ENCODE assay signal across 32 mouse cellular contexts in the genomic region with DNA sequence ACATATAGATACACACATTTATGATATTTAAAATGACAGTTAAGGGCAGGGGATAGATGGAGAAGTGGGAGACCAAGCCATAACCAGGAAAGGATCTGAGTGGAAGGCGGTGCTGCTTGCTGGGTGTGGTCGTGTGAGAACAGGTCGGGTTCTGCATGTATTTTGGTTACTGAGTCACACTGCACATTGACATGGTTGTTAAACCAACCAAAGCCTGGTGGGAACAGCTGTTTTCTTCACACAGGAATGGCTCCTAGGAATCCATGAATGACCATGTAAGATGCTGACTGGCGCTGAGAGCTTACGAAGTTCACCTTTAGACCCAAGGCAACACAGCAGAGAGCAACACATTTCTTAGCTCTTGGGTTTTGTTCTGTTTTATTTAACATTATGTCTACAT. TPM values are rescaled to one million over a fixed set of nuclear protein-coding genes. Genes with fewer than 3 reads are reported as not detected.
DNase-seq lines count a peak whose midpoint lies in the region; ATAC-seq and TF ChIP-seq lines count a peak whose summit lies in the region.
"Had no signal": no experiment of that assay in that cellular context is flagged by ENCODE, and none has a peak within 500 bp of the region (broad histone marks: within the 10 kb centered on the region; RNA-seq: fewer than 3 reads in every experiment).

No protein-coding gene starts in this region.

- no peak overlapping the region for H3K9ac ChIP-seq in kidney, postnatal 0 days (ENCODE audit: low read depth, low read length)
- H3K9ac ChIP-seq: heart, embryonic 13.5 days; intestine, embryonic 15.5 days; liver, embryonic 12.5 days; liver, postnatal 0 days; midbrain, embryonic 13.5 days had no signal

- no peaks in the 10 kb centered on the region for H3K36me3 ChIP-seq in heart, embryonic 10.5 days
- H3K36me3 ChIP-seq in kidney, postnatal 0 days (ENCODE audit: insufficient read depth, low read length), result no peaks in the 10 kb centered on the region
- no peaks in the 10 kb centered on the region for H3K36me3 ChIP-seq in macrophage (ENCODE audit: inconsistent target)
- H3K36me3 ChIP-seq: heart, embryonic 13.5 days; hindbrain, embryonic 10.5 days; intestine, embryonic 15.5 days; liver, embryonic 12.5 days; midbrain, embryonic 13.5 days had no signal

- H3K9me3 ChIP-seq in heart, embryonic 10.5 days, result no peaks in the 10 kb centered on the region
- H3K9me3 ChIP-seq in kidney, postnatal 0 days (replicated peaks; ENCODE audit: low read length), result no peaks in the 10 kb centered on the region
- H3K9me3 ChIP-seq: heart, embryonic 13.5 days; hindbrain, embryonic 10.5 days; intestine, embryonic 15.5 days; liver, embryonic 12.5 days; midbrain, embryonic 13.5 days had no signal

- H3K27ac ChIP-seq in heart, embryonic 10.5 days, result no peak overlapping the region
- peak overlapping the region; percentile 82 for H3K27ac ChIP-seq in bone marrow macrophage, adult 2 months (ENCODE audit: insufficient read depth, low read depth, low read length)
- H3K27ac ChIP-seq in kidney, postnatal 0 days, result no peak overlapping the region
- peak overlapping the region; percentile 41; the same call in 1 of the 2 replicates for H3K27ac ChIP-seq in macrophage
- H3K27ac ChIP-seq: heart, embryonic 13.5 days; hindbrain, embryonic 10.5 days; intestine, embryonic 15.5 days; liver, embryonic 12.5 days; midbrain, embryonic 13.5 days had no signal

- peak; percentile 39 for DNase-seq in heart, embryonic 10.5 days (ENCODE audit: low spot score)
- no peak for DNase-seq in heart, postnatal 25 days (ENCODE audit: low spot score)
- peak; percentile 25 for DNase-seq in kidney, postnatal 0 days (ENCODE audit: low spot score)
- no peak for DNase-seq in frontal cortex, postnatal 36 days (ENCODE audit: low spot score in 2 of 2)
- DNase-seq in left cerebral cortex, adult 9 months (ENCODE audit: low spot score in 2 of 2), result no peak
- DNase-seq: adrenal gland, adult 2 months; adrenal gland, postnatal 36 days; cerebellum, adult 8-10 months; cerebellum, postnatal 25 days; gastrocnemius, postnatal 25 days; heart, adult 18-20 months; heart, postnatal 10 days; layer of hippocampus, adult 9-11 months; left cerebral cortex, postnatal 4 days; liver, postnatal 0 days; lung, postnatal 4 days; right cerebral cortex, adult 18-20 months; spleen, adult 18-20 months; thymus, postnatal 14 days had no signal

- no peaks in the 10 kb centered on the region for H3K27me3 ChIP-seq in heart, embryonic 10.5 days (ENCODE audit: insufficient read depth, poor library complexity, severe bottlenecking)
- no peaks in the 10 kb centered on the region for H3K27me3 ChIP-seq in kidney, postnatal 0 days (ENCODE audit: insufficient read depth, low read length)
- H3K27me3 ChIP-seq: heart, embryonic 13.5 days; intestine, embryonic 15.5 days; liver, embryonic 12.5 days; midbrain, embryonic 13.5 days had no signal

- peak; percentile 61 for ATAC-seq in kidney, postnatal 0 days (replicated peaks; ENCODE audit: low FRiP score, low read depth)
- ATAC-seq in monocyte, adult 5-6 weeks (replicated peaks; ENCODE audit: insufficient number of reproducible peaks, low FRiP score, low TSS enrichment, poor library complexity, severe bottlenecking), result no peak
- ATAC-seq: activated CD4-positive, CD25-positive, alpha-beta regulatory T cell, adult 4 months; CD4-positive, CD25-positive, alpha-beta regulatory T cell, adult 4 months; forebrain, embryonic 14.5 days; hindbrain, embryonic 16.5 days; intestine, embryonic 15.5 days; liver, embryonic 12.5 days; liver, postnatal 0 days; lung, postnatal 0 days; midbrain, embryonic 13.5 days had no signal

- WGBS in heart, embryonic 10.5 days, result 91% methylated on average over 5 of the region's 5 CpGs
- 57% methylated on average over 5 of the region's 5 CpGs for WGBS in kidney, postnatal 0 days
- WGBS in macrophage (ENCODE audit: missing documents), result 64% methylated on average over 5 of the region's 5 CpGs

- TF ChIP-seq POLR2A in bone marrow macrophage, adult 2 months (IDR thresholded peaks at IDR 0.05; ENCODE audit: borderline replicate concordance, low read depth, low read length), result no peak

- H3K4me1 ChIP-seq in heart, embryonic 10.5 days, result peaks cover 16% of the 10 kb centered on the region
- peaks cover 46% of the 10 kb centered on the region for H3K4me1 ChIP-seq in bone marrow macrophage, adult 2 months (ENCODE audit: control insufficient read depth, insufficient read depth, low read length)
- no peaks in the 10 kb centered on the region for H3K4me1 ChIP-seq in kidney, postnatal 0 days (replicated peaks; ENCODE audit: insufficient read depth, low read length)

- intact Hi-C loops in heart, postnatal 25 days (cut with DNase I), result no loop called here

- H3K4me3 ChIP-seq in heart, embryonic 10.5 days, result no peak overlapping the region
- no peak overlapping the region for H3K4me3 ChIP-seq in bone marrow macrophage, adult 2 months (ENCODE audit: insufficient read depth, low read length)
- no peak overlapping the region for H3K4me3 ChIP-seq in kidney, postnatal 0 days (replicated peaks; ENCODE audit: low read depth, low read length)
- no peak overlapping the region for H3K4me3 ChIP-seq in macrophage (ENCODE audit: inconsistent target)
- H3K4me3 ChIP-seq: heart, embryonic 13.5 days; hindbrain, embryonic 10.5 days; intestine, embryonic 15.5 days; liver, embryonic 12.5 days; midbrain, embryonic 13.5 days had no signal

- no peak overlapping the region for H3K4me2 ChIP-seq in kidney, postnatal 0 days (ENCODE audit: low read length)
- H3K4me2 ChIP-seq: heart, embryonic 13.5 days; intestine, embryonic 15.5 days; liver, embryonic 12.5 days; midbrain, embryonic 13.5 days had no signal

- H3K79me2 ChIP-seq in macrophage (ENCODE audit: inconsistent target), result no peaks in the 10 kb centered on the region

- TF ChIP-seq CTCF in bone marrow macrophage, adult 2 months (IDR thresholded peaks at IDR 0.05; ENCODE audit: low read depth, low read length), result no peak
- no peak for TF ChIP-seq CTCF in kidney, postnatal 0 days (IDR thresholded peaks at IDR 0.05; ENCODE audit: low read depth)

RNA-seq across cellular contexts. Expression of gene Znrf2, which starts 36.7 kb away (rescaled TPM):
- 2.1 and 2.9 TPM in 2 replicates for polyA plus RNA-seq in heart, embryonic 10.5 days (2016; fragmentation: Nextera tagmentation; extraction: Ambion mirVana)
- 10 to 100 TPM; 17.2 to 17.6 TPM for total RNA-seq in heart, postnatal 25 days (2021)
- polyA plus RNA-seq in bone marrow macrophage, adult 2 months (2012; ENCODE audit: insufficient read depth, insufficient read length, missing spikeins), result 104 and 108 TPM in 2 replicates
- 6.7 and 7.3 TPM in 2 replicates for polyA plus RNA-seq in kidney, postnatal 0 days (2015; fragmentation: Nextera tagmentation; extraction: Ambion mirVana)
- 10 to 100 TPM; 23.1 to 75.5 (median 49.6) TPM for total RNA-seq in macrophage (2018; cell fraction: chromatin; rRNA removed)
- total RNA-seq in macrophage (2018; cell fraction: cytosol; rRNA removed), result 10 to 100 TPM; 34.2 to 77.1 (median 53.5) TPM
- total RNA-seq in macrophage (2018; cell fraction: nucleus; rRNA removed), result 100 to 1,000 TPM in 1 of 26 experiments, 10 to 100 TPM in 25; 37.5 to 103 (median 51.2) TPM
- polyA plus RNA-seq in macrophage (2018), result 22.2 to 54.9 TPM (median 37.6 TPM) in 3 replicates
- total RNA-seq in monocyte, adult 5-6 weeks (2017), result 73.5 to 140 TPM (median 84.1 TPM) in 3 replicates

Comparison
In these comparisons a context has a peak if more than half of its experiments do, and no peak if none do; other contexts are left out.
1. DNase-seq: peak in heart, embryonic 10.5 days (single experiment) and kidney, postnatal 0 days (single experiment); none in heart, postnatal 25 days (single experiment), frontal cortex, postnatal 36 days (0 of 2) and left cerebral cortex, adult 9 months (0 of 2).
2. H3K27ac ChIP-seq: peak in bone marrow macrophage, adult 2 months (single experiment) and macrophage (single experiment); none in heart, embryonic 10.5 days (single experiment) and kidney, postnatal 0 days (single experiment).